Mouse (Mus musculus): ENCODE data around the gene Mlph. TPM values are rescaled to one million over a fixed set of nuclear protein-coding genes. Genes with fewer than 3 reads are reported as not detected.

Mlph gene
- polyA plus RNA-seq (2017; shearing (Covaris generic)): 0.12 TPM

GRCm38 (mm10) chr1:90914948-90915569, at the start of gene Mlph:
Gene Mlph (plus strand): TSS chr1:90915085.

GRCm38 (mm10) chr1:90952808-90953207, 37.9 kb downstream of the Mlph start, which contains the start of gene Prlh:
Gene Prlh (plus strand): TSS chr1:90953108.

GRCm38 (mm10) chr1:90969347-90969784, 54.5 kb downstream of the Mlph start, which contains the start of gene Rab17:
Gene Rab17 (minus strand): TSS chr1:90969661.

GRCm38 (mm10) chr1:90998268-90998890, 83.5 kb downstream of the Mlph start, which contains the start of gene Lrrfip1:
Gene Lrrfip1 (plus strand): TSS chr1:90998737.

Other genes with a start within 250 kb of the Mlph start
- 0.23 TPM for gene Col6a3, start 71.1 kb upstream of the Mlph start, polyA plus RNA-seq (2017; shearing (Covaris generic))
- not detected for gene Prlh, start 38.0 kb downstream of the Mlph start, polyA plus RNA-seq (2017; shearing (Covaris generic))
- not detected for gene Rab17, start 54.6 kb downstream of the Mlph start, polyA plus RNA-seq (2017; shearing (Covaris generic))
- 215 TPM for gene Lrrfip1, start 83.7 kb downstream of the Mlph start, polyA plus RNA-seq (2017; shearing (Covaris generic))
- gene Rbm44, start 230.0 kb downstream of the Mlph start, polyA plus RNA-seq (2017; shearing (Covaris generic)): 0.72 TPM